In genomic region chr15:6983320-6983719, GRCm38 (mm10) we compare ENCODE assay signal across 17 mouse cellular contexts.
"Had no signal": no experiment of that assay in that cellular context is flagged by ENCODE, and none has a peak within 500 bp of the region (broad histone marks: within the 10 kb centered on the region; RNA-seq: fewer than 3 reads in every experiment).

No protein-coding gene starts in this region.

- H3K27me3 ChIP-seq: midbrain, embryonic 12.5 days; neural tube, embryonic 13.5 days; stomach, embryonic 15.5 days had no signal

- H3K36me3 ChIP-seq: midbrain, embryonic 10.5 days; midbrain, embryonic 12.5 days; neural tube, embryonic 13.5 days; neural tube, embryonic 15.5 days; stomach, embryonic 15.5 days had no signal

- H3K9me3 ChIP-seq: midbrain, embryonic 10.5 days; midbrain, embryonic 12.5 days; neural tube, embryonic 13.5 days; neural tube, embryonic 15.5 days; stomach, embryonic 15.5 days had no signal

- DNase-seq: lung, adult 18-20 months; lung, embryonic 14.5 days; lung, postnatal 10 days; lung, postnatal 4 days; midbrain, embryonic 14.5 days; right cerebral cortex, postnatal 14 days; thymus, adult 2 months; thymus, postnatal 25 days; thymus, postnatal 4 days had no signal

- ATAC-seq: midbrain, embryonic 16.5 days had no signal

- H3K4me1 ChIP-seq: midbrain, embryonic 12.5 days; neural tube, embryonic 15.5 days; stomach, embryonic 15.5 days had no signal

- H3K27ac ChIP-seq: midbrain, embryonic 10.5 days; midbrain, embryonic 12.5 days; neural tube, embryonic 13.5 days; neural tube, embryonic 15.5 days; stomach, embryonic 15.5 days; stomach, postnatal 0 days had no signal

- H3K4me3 ChIP-seq: midbrain, embryonic 10.5 days; midbrain, embryonic 12.5 days; myocyte; neural tube, embryonic 13.5 days; neural tube, embryonic 15.5 days; stomach, embryonic 15.5 days had no signal

- H3K4me2 ChIP-seq: lung, embryonic 14.5 days; midbrain, embryonic 12.5 days; neural tube, embryonic 13.5 days; neural tube, embryonic 15.5 days; stomach, embryonic 15.5 days had no signal

- H3K9ac ChIP-seq: lung, embryonic 14.5 days; midbrain, embryonic 12.5 days; neural tube, embryonic 13.5 days; neural tube, embryonic 15.5 days; stomach, embryonic 15.5 days had no signal
